Mouse (Mus musculus): ENCODE measurements around the gene Gm14548. TPM values are rescaled to one million over a fixed set of nuclear protein-coding genes. Genes with fewer than 3 reads are reported as not detected.
"Not testable (repeated sequence)": the region's sequence is repeated elsewhere in the genome, so short reads cannot be mapped to it uniquely, and the experiment has no call there.

Gm14548 gene
- not detected for total RNA-seq (2021)
- long read RNA-seq, experiment 1, partial matches to known transcripts, result 0 of 1 reads
- long read RNA-seq, experiment 1, other reads (novel, unspliced or antisense), result 1 of 1 reads
- long read RNA-seq, experiment 2, result 0 reads

- intact Hi-C loops (cut with DNase I); DNase-seq: not testable (repeated sequence)
These were observed at the start of gene Gm14548 for GRCm38 (mm10) chr7:3898036-3898590. Gene Gm14548, minus strand, starts transcription at chr7:3898120.

DNA sequence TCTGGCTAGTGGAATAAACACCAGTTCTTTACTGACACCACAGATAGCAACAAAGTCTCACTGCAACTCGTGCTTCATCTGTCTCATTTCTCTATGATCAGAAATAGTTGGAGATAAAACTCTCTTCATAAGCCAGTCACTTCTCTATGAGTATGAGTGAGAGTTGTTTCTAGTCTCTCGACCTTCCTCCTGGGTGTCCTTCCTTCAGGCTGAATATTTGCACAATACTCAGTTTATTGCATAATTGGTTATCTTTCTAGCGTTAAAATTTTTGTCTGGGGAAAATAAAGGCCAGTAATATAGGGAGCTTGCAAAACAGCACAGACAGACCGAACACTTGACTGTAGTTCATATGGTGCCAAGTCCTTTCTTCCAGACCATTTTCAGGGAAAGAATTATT is 48.2 kb upstream of the Gm14548 start:
- DNase-seq, result no peak
- intact Hi-C loops (cut with DNase I), result no loop called here

DNA sequence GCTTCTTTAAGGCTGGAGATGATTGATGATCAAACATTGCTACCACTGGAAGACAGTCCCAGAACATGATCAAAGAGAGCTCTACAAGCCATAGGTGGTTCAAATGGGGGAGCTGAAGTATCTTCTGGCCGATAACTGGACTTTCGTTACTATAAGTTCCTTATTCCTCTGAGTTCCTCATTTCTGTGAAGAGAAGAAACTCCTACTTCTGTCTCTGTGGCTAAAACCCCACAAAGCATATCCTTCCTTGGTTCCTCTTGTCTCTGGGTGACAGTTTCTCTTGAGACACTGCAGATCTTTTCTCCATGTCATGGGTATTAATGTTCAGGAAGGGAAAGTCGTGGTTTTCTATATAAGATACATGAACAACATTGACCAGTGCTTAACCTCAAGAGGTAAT is 43.0 kb upstream of the Gm14548 start:
- intact Hi-C loops (cut with DNase I), result no loop called here
- no peak for DNase-seq

- intact Hi-C loops (cut with DNase I), result no loop called here
- no peak for DNase-seq
These were observed 42.1 kb upstream of the Gm14548 start for GRCm38 (mm10) chr7:3939866-3940525.

DNA sequence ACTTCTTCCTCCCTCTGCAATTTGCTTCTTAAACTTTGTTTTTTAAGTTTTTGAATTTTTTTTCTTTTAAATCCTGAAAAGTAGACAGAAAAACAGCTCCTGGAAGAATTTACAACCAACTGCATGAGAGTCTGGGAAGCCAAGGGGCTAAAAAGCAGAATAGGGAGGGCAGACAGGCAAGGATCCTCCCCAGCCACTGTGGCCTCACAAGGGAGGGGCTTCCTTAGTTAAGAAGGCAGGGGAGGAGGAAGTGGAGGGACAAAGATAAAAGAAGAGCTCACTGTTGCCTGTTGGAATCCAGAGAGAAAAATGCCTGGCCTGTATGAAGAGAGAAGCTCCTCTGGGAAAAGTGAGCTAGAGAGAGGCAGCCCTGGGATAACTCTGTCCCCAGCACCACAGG is 37.6 kb upstream of the Gm14548 start:
- intact Hi-C loops (cut with DNase I); DNase-seq: not testable (repeated sequence)

DNA sequence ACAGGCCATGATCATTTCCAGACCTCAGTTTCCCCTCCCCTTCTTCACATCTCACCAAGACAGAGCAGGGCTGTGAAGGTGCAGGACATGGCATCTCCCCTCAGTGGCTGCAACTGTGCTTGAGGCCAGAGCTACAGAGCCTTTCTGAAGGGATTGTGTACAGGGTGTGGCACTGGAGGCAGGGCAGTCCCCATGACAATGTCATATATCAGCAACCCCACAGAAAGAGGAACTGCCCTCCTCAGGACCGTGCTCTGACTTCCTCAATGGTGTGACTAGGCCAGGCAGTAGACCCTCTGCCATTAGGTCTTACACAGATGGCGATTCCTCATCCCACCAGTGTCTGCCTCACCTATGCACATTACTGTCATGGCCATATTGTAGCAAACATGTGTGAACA is 17.5 kb upstream of the Gm14548 start, which contains the start of gene Lilra6:
Lilra6 (minus strand) TSS at position 117 of the 400 bp plus-strand sequence.
- intact Hi-C loops (cut with DNase I), result not testable (repeated sequence)

GRCm38 (mm10) chr7:3903704-3904103 is 5.8 kb upstream of the Gm14548 start:
- DNase-seq, result no peak
- intact Hi-C loops (cut with DNase I), result no loop called here

More for the DNA sequence above, 17.5 kb upstream of the Gm14548 start, which contains the start of gene Lilra6:
- DNase-seq, result not testable (repeated sequence)

GRCm38 (mm10) chr7:3875032-3875431 is 22.9 kb downstream of the Gm14548 start:
- intact Hi-C loops (cut with DNase I); DNase-seq: not testable (repeated sequence)

DNA sequence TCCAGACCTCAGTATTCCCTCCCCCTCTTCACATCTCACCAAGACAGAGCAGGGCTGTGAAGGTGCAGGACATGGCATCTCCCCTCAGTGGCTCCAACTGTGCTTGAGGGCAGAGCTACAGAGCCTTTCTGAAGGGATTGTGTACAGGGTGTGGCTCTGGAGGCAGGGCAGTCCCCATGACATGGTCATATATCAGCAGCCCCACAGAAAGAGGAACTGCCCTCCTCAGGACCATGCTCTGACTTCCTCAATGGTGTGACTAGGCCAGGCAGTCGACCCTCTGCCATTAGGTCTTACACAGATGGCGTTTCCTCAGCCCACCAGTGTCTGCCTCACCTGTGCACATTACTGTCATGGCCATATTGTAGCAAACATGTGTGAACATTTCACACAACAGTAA is 53.0 kb downstream of the Gm14548 start, which contains the start of gene Pira2:
Pira2 (minus strand) TSS at position 101 of the 400 bp plus-strand sequence.
- intact Hi-C loops (cut with DNase I); DNase-seq: not testable (repeated sequence)

DNA sequence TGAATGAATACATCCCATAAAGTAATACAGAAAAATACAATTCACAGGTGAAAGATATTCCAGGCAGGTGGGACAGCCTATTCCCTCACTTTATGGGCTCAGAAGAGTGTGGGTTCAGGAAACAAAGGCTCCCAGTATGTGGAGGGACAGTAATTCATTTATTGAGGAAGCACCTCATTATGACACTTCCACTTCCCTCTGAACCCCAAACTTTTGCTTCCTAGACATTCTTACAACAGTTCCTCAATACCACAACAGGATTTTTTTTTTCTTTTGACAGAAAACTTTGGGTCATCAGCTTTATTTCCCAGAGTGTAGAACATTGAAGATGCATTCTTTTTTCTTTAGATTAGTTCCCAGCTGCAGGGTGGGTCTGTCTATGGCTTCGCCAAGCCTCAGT is 60.1 kb downstream of the Gm14548 start:
- intact Hi-C loops (cut with DNase I); DNase-seq: not testable (repeated sequence)

Other genes starting within 250 kb of the Gm14548 start
- gene Leng1, start 232.3 kb downstream of the Gm14548 start, total RNA-seq (2021), result 1 to 10 TPM; 8.5 to 9.6 TPM
- 1 to 10 TPM; 1.1 to 2.0 TPM for gene Tmc4, start 220.6 kb downstream of the Gm14548 start, total RNA-seq (2021)
- 10 to 100 TPM; 68.0 to 85.6 TPM for gene Tsen34, start 205.3 kb downstream of the Gm14548 start, total RNA-seq (2021)
- 10 to 100 TPM; 22.9 to 23.1 TPM for gene Mboat7, start 204.6 kb downstream of the Gm14548 start, total RNA-seq (2021)
- 100 to 1,000 TPM; 628 to 698 TPM for gene Rps9, start 194.1 kb downstream of the Gm14548 start, total RNA-seq (2021)
- gene Pirb, start 177.7 kb downstream of the Gm14548 start, total RNA-seq (2021), result 1 to 10 TPM; 1.1 to 1.4 TPM
- under 1 TPM in 1 of 2 experiments, not detected in 1; 0.20 TPM for gene Gm15448, start 72.4 kb downstream of the Gm14548 start, total RNA-seq (2021)
- gene Pira2, start 53.1 kb downstream of the Gm14548 start, total RNA-seq (2021), result under 1 TPM in 1 of 2 experiments, not detected in 1; 0.41 TPM
- under 1 TPM; 0.19 to 0.24 TPM for gene Lilra6, start 17.4 kb upstream of the Gm14548 start, total RNA-seq (2021)
- 1 to 10 TPM in 1 of 2 experiments, under 1 TPM in 1; 0.46 to 1.1 TPM for gene Lair1, start 165.1 kb upstream of the Gm14548 start, total RNA-seq (2021)
- 1 to 10 TPM; 1.9 to 2.0 TPM for gene Ttyh1, start 221.3 kb upstream of the Gm14548 start, total RNA-seq (2021)
- gene Leng8, start 238.9 kb upstream of the Gm14548 start, total RNA-seq (2021), result 10 to 100 TPM; 47.6 to 64.6 TPM

All from heart, postnatal 14 days (tissue).